In the genomic region with DNA sequence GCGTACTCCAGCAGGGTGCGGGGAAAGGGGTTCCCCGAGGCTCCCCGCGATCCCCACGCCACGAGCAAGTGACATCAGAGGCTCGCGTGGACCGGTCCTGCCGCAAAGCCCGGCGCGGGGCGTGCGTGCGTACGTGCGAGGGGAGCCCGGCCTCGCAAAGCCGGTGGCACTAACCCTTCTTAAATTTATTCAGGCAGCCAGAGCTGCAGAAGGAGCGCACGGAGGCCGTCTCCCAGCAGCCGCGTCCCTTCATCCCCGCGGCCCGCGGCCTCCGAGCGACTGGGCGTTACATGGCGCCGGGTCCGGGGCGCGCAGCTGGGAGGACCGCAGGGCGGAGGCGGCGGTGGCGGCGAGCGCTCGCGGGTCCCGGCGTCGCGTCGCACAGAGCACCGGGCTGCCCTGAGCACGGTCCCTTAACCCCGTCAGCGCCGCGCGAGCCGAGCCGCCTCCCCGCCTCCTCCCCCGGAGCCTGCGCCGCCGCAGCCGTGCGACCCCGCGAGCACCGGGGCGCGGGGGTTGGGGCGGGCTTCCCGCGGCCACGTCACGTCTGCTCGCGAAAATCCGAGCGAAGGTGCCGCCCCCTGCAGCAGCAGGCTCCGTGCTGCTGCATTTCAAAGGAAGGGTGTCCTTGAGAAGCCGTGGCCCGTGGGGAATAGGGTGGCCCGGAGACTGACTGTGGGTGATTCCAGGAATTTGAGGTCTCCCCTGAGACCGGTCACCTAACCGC, we compare ENCODE assay signal across 8 mouse cellular contexts.
A peak's percentile ranks its signal among the peaks of the same experiment; 100 is the strongest.
DNase-seq lines count a peak whose midpoint lies in the region; ATAC-seq and TF ChIP-seq lines count a peak whose summit lies in the region.

No protein-coding gene starts in this region.

- H3K9me3 ChIP-seq in kidney, embryonic 15.5 days (replicated peaks): no peaks in the 10 kb centered on the region

- TF ChIP-seq CTCF in left cerebral cortex, adult 2 months (IDR thresholded peaks at IDR 0.05): no peak; the same call in 1 of the 2 replicates
- no peak for TF ChIP-seq CTCF in brain, embryonic 14.5 days (IDR thresholded peaks at IDR 0.05; ENCODE audit: borderline replicate concordance, extremely low read depth, insufficient read depth, insufficient read length)
- TF ChIP-seq CTCF in embryonic fibroblast, embryonic 13.5 days (IDR thresholded peaks at IDR 0.05; ENCODE audit: borderline replicate concordance, insufficient read depth, low read length): no peak

- H3K4me2 ChIP-seq in kidney, embryonic 15.5 days: peak overlapping the region; percentile 86
- peak overlapping the region; percentile 50 for H3K4me2 ChIP-seq in myocyte (ENCODE audit: low read depth)

- peak overlapping the region; percentile 89 for H3K27ac ChIP-seq in left cerebral cortex, adult 2 months
- H3K27ac ChIP-seq in embryonic fibroblast, embryonic 13.5 days (ENCODE audit: insufficient read depth, low read length): no peak overlapping the region
- H3K27ac ChIP-seq in kidney, embryonic 15.5 days: no peak overlapping the region

- H3K4me1 ChIP-seq in embryonic fibroblast, embryonic 13.5 days (ENCODE audit: control insufficient read depth, insufficient read depth, low read length): no peaks in the 10 kb centered on the region
- peaks cover 15% of the 10 kb centered on the region for H3K4me1 ChIP-seq in kidney, embryonic 15.5 days

- H3K79me2 ChIP-seq in myocyte (ENCODE audit: control insufficient read depth, insufficient read depth): no peaks in the 10 kb centered on the region

- peak; percentile 56 for ATAC-seq in kidney, embryonic 15.5 days (replicated peaks; ENCODE audit: low FRiP score)

- H3K4me3 ChIP-seq in left cerebral cortex, adult 2 months: peak overlapping the region; percentile 57
- H3K4me3 ChIP-seq in embryonic fibroblast, embryonic 13.5 days (ENCODE audit: insufficient read depth, low read length): peak overlapping the region; percentile 31
- peak overlapping the region; percentile 58 for H3K4me3 ChIP-seq in kidney, embryonic 15.5 days (replicated peaks)
- H3K4me3 ChIP-seq in myocyte: no peak overlapping the region

- H3K36me3 ChIP-seq in kidney, embryonic 15.5 days: no peaks in the 10 kb centered on the region
- no peaks in the 10 kb centered on the region for H3K36me3 ChIP-seq in myocyte (ENCODE audit: control insufficient read depth, insufficient read depth)

- under 1% methylated on average over 90 of the region's 90 CpGs for WGBS in kidney, embryonic 15.5 days

- peak overlapping the region; percentile 49 for H3ac ChIP-seq in myocyte (ENCODE audit: control insufficient read depth, insufficient read length)

- peaks cover 57% of the 10 kb centered on the region for H3K27me3 ChIP-seq in kidney, embryonic 15.5 days
- no peaks in the 10 kb centered on the region for H3K27me3 ChIP-seq in myocyte (ENCODE audit: control insufficient read depth, insufficient read depth, insufficient read length)

- peak overlapping the region; percentile 35 for H3K9ac ChIP-seq in kidney, embryonic 15.5 days

- DNase-seq in left cerebral cortex, adult 2 months (ENCODE audit: extremely low spot score in 1 of 2, low spot score in 2 of 2): peak; percentile 63 to 65
- DNase-seq in left cerebral cortex, postnatal 25 days (ENCODE audit: low spot score in 2 of 2): no peak
- DNase-seq in brain, embryonic 14.5 days (ENCODE audit: low read depth): peak; percentile 55
- no peak for DNase-seq in layer of hippocampus, adult 11-12 months (ENCODE audit: low spot score)
- DNase-seq in spleen, postnatal 4 days (ENCODE audit: low spot score in 2 of 2): no peak

- no peak for TF ChIP-seq POLR2A in brain, embryonic 14.5 days (IDR thresholded peaks at IDR 0.05; ENCODE audit: borderline replicate concordance, extremely low read depth, insufficient read depth, insufficient read length, poor library complexity, severe bottlenecking)
- no peak for TF ChIP-seq POLR2A in embryonic fibroblast, embryonic 13.5 days (IDR thresholded peaks at IDR 0.05; ENCODE audit: low read depth, low read length)
- TF ChIP-seq POLR2A in myocyte (IDR thresholded peaks at IDR 0.05; ENCODE audit: insufficient read length, low read depth): no peak

- intact Hi-C loops in left cerebral cortex, adult 2 months (cut with DNase I): no loop called here
- intact Hi-C loops in left cerebral cortex, postnatal 25 days (cut with DNase I): no loop called here

TF ChIP-seq in myocyte, 11 proteins besides CTCF, POLR2A, EP300 and RAD21:
- TF ChIP-seq MYOG (IDR thresholded peaks at IDR 0.05; ENCODE audit: control insufficient read depth in 1 of 3, insufficient read depth in 1 of 3, insufficient read length in 2 of 3, low read depth in 2 of 3): peak in 1 of 3 experiments; percentile 24
- TF ChIP-seq MYOD1 (IDR thresholded peaks at IDR 0.05; ENCODE audit: control insufficient read depth in 1 of 3, insufficient read length in 2 of 3, low read depth in 2 of 3): no peak

Comparison
In these comparisons a context has a peak if more than half of its experiments do, and no peak if none do; other contexts are left out.
1. DNase-seq: peak in left cerebral cortex, adult 2 months (2 of 2) and brain, embryonic 14.5 days (single experiment); none in left cerebral cortex, postnatal 25 days (0 of 2), layer of hippocampus, adult 11-12 months (single experiment) and spleen, postnatal 4 days (0 of 2).